Mouse (Mus musculus) liver, adult 2 months (tissue): ENCODE measurements around the gene Nsfl1c.

ENCODE experiments used
- CTCF ChIP-seq: fragments of 200-500 bp; IDR thresholded peaks from 2 replicates; pipeline ENCODE4 v1.5.1; 2011; ENCODE audit warnings: low read depth, low read length, control low read depth
- POLR2A ChIP-seq: fragments of 200-500 bp; IDR thresholded peaks from 2 replicates; pipeline ENCODE4 v1.6.1; 2011; ENCODE audit warnings: low read length, control low read depth; ENCODE audit not compliant: insufficient read depth; ENCODE audit errors: extremely low read depth

DNA sequence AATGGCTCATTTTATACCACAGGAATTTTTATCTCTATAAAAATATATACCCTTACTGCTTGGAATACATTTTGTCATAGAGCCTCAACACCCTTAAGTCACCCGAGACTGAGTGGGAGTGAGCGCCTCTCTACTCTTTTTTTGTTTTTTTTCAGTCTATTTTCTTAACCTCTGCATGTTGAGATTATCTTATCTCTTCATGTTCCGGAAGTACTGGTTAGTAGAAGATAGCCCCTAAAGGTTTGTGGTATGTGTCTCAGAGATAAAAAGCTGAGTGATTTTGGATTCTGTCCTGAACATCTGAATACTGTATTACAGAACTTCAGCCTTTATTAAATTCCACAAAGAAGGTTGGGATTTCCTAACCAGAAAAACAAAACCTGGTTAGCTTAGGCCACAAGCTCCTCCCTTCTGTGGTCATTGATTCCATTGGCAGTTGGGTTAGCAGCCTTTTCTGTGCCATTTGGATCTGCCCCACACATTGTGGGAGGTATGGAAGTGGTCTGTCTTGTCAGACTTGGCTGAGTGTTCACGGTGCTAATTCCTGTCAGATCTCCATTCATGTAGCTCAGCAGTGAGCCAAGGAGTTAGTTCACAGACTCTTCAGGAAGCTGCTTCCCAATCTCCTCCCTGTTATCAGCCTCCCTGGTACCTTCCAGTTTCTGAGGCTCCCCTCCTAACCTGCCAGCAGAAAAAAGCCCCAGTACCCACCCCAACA, 30.5 kb downstream of the Nsfl1c start:
- TF ChIP-seq POLR2A: no peak
- no peak for TF ChIP-seq CTCF
